Mouse (Mus musculus) embryo, embryonic 10.5 days (tissue): Measurements from ENCODE around the gene H2-M1.

ENCODE experiments used
- DNase-seq: peaks from one replicate; pipeline ENCODE4 v3.0.0-alpha.2; 2015; ENCODE audit warnings: low spot score

Gene H2-M1

GRCm38 (mm10) chr17:36672119-36672518, at the start of gene H2-M1:
Gene H2-M1 (minus strand): TSS chr17:36672219.
- DNase-seq: no peak

- DNase-seq: no peak
These were observed 25.7 kb upstream of the H2-M1 start for GRCm38 (mm10) chr17:36697693-36698092.

DNA sequence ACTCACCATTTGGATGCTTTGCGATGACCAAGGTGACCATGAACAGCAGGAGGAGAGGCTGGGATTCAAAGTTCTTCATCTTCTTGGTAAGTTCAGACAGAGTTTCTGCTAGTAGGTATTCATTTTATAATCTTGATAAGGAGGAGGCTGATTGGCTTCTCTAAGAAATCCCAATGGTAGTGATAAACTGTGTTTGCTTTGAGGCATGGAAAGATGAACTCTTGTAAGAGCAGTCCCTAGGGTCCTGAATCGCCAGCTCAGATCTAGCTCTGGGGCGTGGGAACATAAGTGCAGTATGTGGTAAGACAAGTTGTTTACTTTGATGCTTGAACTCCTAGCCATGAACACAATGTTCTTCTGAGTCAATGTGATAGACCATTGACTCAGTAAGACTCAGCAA, 29.5 kb downstream of the H2-M1 start, which contains the start of gene H2-M9:
Gene H2-M9, minus strand, starts transcription at position 101 of the 400 bp plus-strand sequence.
- DNase-seq: no peak
